In genomic region chr2:150826426-150826825, GRCm38 (mm10) we compare ENCODE assay signal across 18 mouse cellular contexts. TPM values are rescaled to one million over a fixed set of nuclear protein-coding genes. Genes with fewer than 3 reads are reported as not detected.
DNase-seq lines count a peak whose midpoint lies in the region; ATAC-seq lines count a peak whose summit lies in the region.
"Had no signal": no experiment of that assay in that cellular context is flagged by ENCODE, and none has a peak within 500 bp of the region (broad histone marks: within the 10 kb centered on the region; RNA-seq: fewer than 3 reads in every experiment).

No protein-coding gene starts in this region.

- H3K36me3 ChIP-seq in forebrain, embryonic 12.5 days (replicated peaks) = peaks cover 84% of the 10 kb centered on the region
- peaks cover 95% of the 10 kb centered on the region for H3K36me3 ChIP-seq in midbrain, embryonic 13.5 days

- no peaks in the 10 kb centered on the region for H3K27me3 ChIP-seq in forebrain, embryonic 12.5 days
- no peaks in the 10 kb centered on the region for H3K27me3 ChIP-seq in midbrain, embryonic 13.5 days
- H3K27me3 ChIP-seq: CH12.LX; limb, embryonic 12.5 days; liver, embryonic 12.5 days had no signal

- peak; percentile 32 for DNase-seq in gastrocnemius, postnatal 25 days
- no peak for DNase-seq in gastrocnemius, postnatal 4 days (ENCODE audit: low spot score in 2 of 2)
- peak; percentile 24 for DNase-seq in testis, postnatal 14 days (ENCODE audit: low spot score)
- DNase-seq in testis, postnatal 10 days (ENCODE audit: low spot score) = no peak
- peak; percentile 75 for DNase-seq in gonadal fat pad, adult 2 months (ENCODE audit: low read depth)
- DNase-seq in left cerebral cortex, postnatal 14 days (ENCODE audit: low spot score in 2 of 2) = no peak
- DNase-seq: cerebellum, adult 18-20 months; cerebellum, postnatal 36 days; kidney, adult 18-20 months; kidney, postnatal 10 days; lung, adult 2 months; right cerebral cortex, postnatal 25 days had no signal

- ATAC-seq in forebrain, embryonic 12.5 days (ENCODE audit: low FRiP score) = no peak
- ATAC-seq in midbrain, embryonic 13.5 days = no peak
- ATAC-seq: liver, embryonic 12.5 days had no signal

- no peak overlapping the region for H3K27ac ChIP-seq in forebrain, embryonic 12.5 days
- H3K27ac ChIP-seq in midbrain, embryonic 13.5 days = no peak overlapping the region
- H3K27ac ChIP-seq: left cerebral cortex, adult 2 months; limb, embryonic 12.5 days; liver, embryonic 12.5 days had no signal

- no peak overlapping the region for H3K4me3 ChIP-seq in forebrain, embryonic 12.5 days (replicated peaks)
- no peak overlapping the region for H3K4me3 ChIP-seq in midbrain, embryonic 13.5 days (replicated peaks)
- H3K4me3 ChIP-seq: left cerebral cortex, adult 2 months; limb, embryonic 12.5 days; liver, embryonic 12.5 days had no signal

- H3K9ac ChIP-seq in forebrain, embryonic 12.5 days = no peak overlapping the region
- H3K9ac ChIP-seq in midbrain, embryonic 13.5 days (replicated peaks) = no peak overlapping the region
- H3K9ac ChIP-seq: limb, embryonic 12.5 days; liver, embryonic 12.5 days had no signal

- intact Hi-C loops in left cerebral cortex, postnatal 14 days (cut with DNase I) = no loop called here

- H3K4me2 ChIP-seq in forebrain, embryonic 12.5 days = no peak overlapping the region
- no peak overlapping the region for H3K4me2 ChIP-seq in midbrain, embryonic 13.5 days (replicated peaks)
- H3K4me2 ChIP-seq: limb, embryonic 12.5 days; liver, embryonic 12.5 days had no signal

- 90% methylated on average over 3 of the region's 3 CpGs for WGBS in forebrain, embryonic 12.5 days
- WGBS in midbrain, embryonic 13.5 days = 94% methylated on average over 3 of the region's 3 CpGs

- H3K9me3 ChIP-seq in forebrain, embryonic 12.5 days = no peaks in the 10 kb centered on the region
- no peaks in the 10 kb centered on the region for H3K9me3 ChIP-seq in midbrain, embryonic 13.5 days
- H3K9me3 ChIP-seq: limb, embryonic 12.5 days; liver, embryonic 12.5 days had no signal

- H3K4me1 ChIP-seq in forebrain, embryonic 12.5 days = no peaks in the 10 kb centered on the region
- H3K4me1 ChIP-seq in midbrain, embryonic 13.5 days (replicated peaks) = no peaks in the 10 kb centered on the region
- H3K4me1 ChIP-seq: limb, embryonic 12.5 days; liver, embryonic 12.5 days had no signal

RNA-seq across cellular contexts. Expression of gene Pygb, which starts 39.9 kb away (rescaled TPM):
- total RNA-seq in gastrocnemius, postnatal 25 days (2021) = 1 to 10 TPM; 4.0 to 7.7 TPM
- 10 to 100 TPM; 32.0 to 34.0 TPM for total RNA-seq in gastrocnemius, postnatal 4 days (2021)
- polyA plus RNA-seq in gonadal fat pad, adult 2 months (2012; rRNA removed) = 110 and 124 TPM in 2 replicates
- 81.6 and 86.3 TPM in 2 replicates for polyA plus RNA-seq in forebrain, embryonic 12.5 days (2016; fragmentation: Nextera tagmentation; extraction: Ambion mirVana)
- 100 to 1,000 TPM; 120 to 124 TPM for total RNA-seq in left cerebral cortex, postnatal 14 days (2021)
- 66.0 and 72.5 TPM in 2 replicates for polyA plus RNA-seq in midbrain, embryonic 13.5 days (2015; fragmentation: Nextera tagmentation; extraction: Ambion mirVana)

Comparison
In these comparisons a context has a peak if more than half of its experiments do, and no peak if none do; other contexts are left out.
1. DNase-seq: peak in gastrocnemius, postnatal 25 days (single experiment), testis, postnatal 14 days (single experiment) and gonadal fat pad, adult 2 months (single experiment); none in gastrocnemius, postnatal 4 days (0 of 2), testis, postnatal 10 days (single experiment) and left cerebral cortex, postnatal 14 days (0 of 2).